ENCODE assay signal across 8 mouse cellular contexts in the genomic region with DNA sequence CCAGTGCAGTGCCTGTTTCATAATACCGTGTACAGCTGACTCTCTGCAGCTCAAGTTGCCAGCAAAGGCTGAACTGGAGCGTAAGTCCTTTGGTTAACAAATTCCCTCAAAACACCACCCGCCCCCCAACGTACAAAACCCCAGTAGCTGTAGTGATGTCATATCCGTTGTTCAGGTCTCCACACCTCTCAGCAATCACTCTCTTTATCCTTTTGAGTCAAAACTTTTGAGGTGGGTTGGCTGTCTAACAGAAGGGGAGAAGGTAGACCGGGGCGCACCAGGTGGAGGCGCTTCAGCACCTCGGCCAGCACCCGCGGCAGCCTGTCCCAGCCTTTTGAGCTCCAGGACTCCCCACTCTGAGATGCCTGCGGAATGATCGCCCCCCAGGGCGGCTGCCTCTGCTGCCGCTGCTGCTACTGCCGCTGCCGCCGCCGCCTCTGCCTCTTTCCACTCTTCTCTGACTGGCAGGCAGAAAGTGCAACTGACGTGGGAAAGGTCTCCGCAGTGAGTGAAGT. TPM values are rescaled to one million over a fixed set of nuclear protein-coding genes. Genes with fewer than 3 reads are reported as not detected.
DNase-seq lines count a peak whose midpoint lies in the region; ATAC-seq lines count a peak whose summit lies in the region.

A gene (plus strand): TSS at position 155 of the 515 bp plus-strand sequence.

- 6% methylated on average over 21 of the region's 21 CpGs for WGBS in heart, embryonic 10.5 days
- 4% methylated on average over 21 of the region's 21 CpGs for WGBS in forebrain, embryonic 12.5 days
- 3% methylated on average over 21 of the region's 21 CpGs for WGBS in hindbrain, embryonic 14.5 days
- 5% methylated on average over 21 of the region's 21 CpGs for WGBS in neural tube, embryonic 11.5 days

- no peak within 1 kb of the TSS for H3K27ac ChIP-seq in heart, embryonic 10.5 days
- H3K27ac ChIP-seq in forebrain, embryonic 12.5 days: no peak within 1 kb of the TSS
- H3K27ac ChIP-seq in hindbrain, embryonic 14.5 days: peak within 1 kb of the TSS; percentile 76
- no peak within 1 kb of the TSS for H3K27ac ChIP-seq in neural tube, embryonic 11.5 days (ENCODE audit: low read depth, low read length)

- H3K4me1 ChIP-seq in heart, embryonic 10.5 days: peaks cover 9% of the 10 kb centered on the region; the same call in 1 of the 2 replicates
- H3K4me1 ChIP-seq in forebrain, embryonic 12.5 days: peaks cover 11% of the 10 kb centered on the region
- H3K4me1 ChIP-seq in hindbrain, embryonic 14.5 days (replicated peaks; ENCODE audit: control insufficient read depth, insufficient read depth, low read length): no peaks in the 10 kb centered on the region
- no peaks in the 10 kb centered on the region; the same call in 1 of the 2 replicates for H3K4me1 ChIP-seq in neural tube, embryonic 11.5 days (ENCODE audit: control insufficient read depth, insufficient read depth, low read length)

- ATAC-seq in cerebellum, adult (ENCODE audit: insufficient number of reproducible peaks, low FRiP score, low TSS enrichment): peak; percentile 87
- peak; percentile 78 for ATAC-seq in forebrain, embryonic 12.5 days (ENCODE audit: low FRiP score)
- ATAC-seq in hindbrain, embryonic 14.5 days (ENCODE audit: low FRiP score): peak; percentile 82
- ATAC-seq in neural tube, embryonic 11.5 days (ENCODE audit: insufficient read depth, low FRiP score, low TSS enrichment): peak; percentile 63
- no peak for ATAC-seq in erythroid progenitor cell, adult 5-6 weeks (replicated peaks; ENCODE audit: low FRiP score, poor library complexity, severe bottlenecking)

- peak within 1 kb of the TSS; percentile 38 for H3K4me3 ChIP-seq in heart, embryonic 10.5 days
- peak within 1 kb of the TSS; percentile 43 for H3K4me3 ChIP-seq in forebrain, embryonic 12.5 days (replicated peaks)
- peak within 1 kb of the TSS; percentile 48 for H3K4me3 ChIP-seq in hindbrain, embryonic 14.5 days (replicated peaks; ENCODE audit: low read length)
- H3K4me3 ChIP-seq in neural tube, embryonic 11.5 days (ENCODE audit: low read depth, low read length): peak within 1 kb of the TSS; percentile 32

- no peaks in the 10 kb centered on the region for H3K9me3 ChIP-seq in heart, embryonic 10.5 days
- no peaks in the 10 kb centered on the region for H3K9me3 ChIP-seq in forebrain, embryonic 12.5 days
- H3K9me3 ChIP-seq in hindbrain, embryonic 14.5 days (ENCODE audit: control insufficient read depth, low read length): no peaks in the 10 kb centered on the region
- no peaks in the 10 kb centered on the region for H3K9me3 ChIP-seq in neural tube, embryonic 11.5 days (ENCODE audit: control insufficient read depth, low read length)

- no peaks in the 10 kb centered on the region for H3K36me3 ChIP-seq in heart, embryonic 10.5 days
- no peaks in the 10 kb centered on the region for H3K36me3 ChIP-seq in forebrain, embryonic 12.5 days (replicated peaks)
- H3K36me3 ChIP-seq in hindbrain, embryonic 14.5 days (replicated peaks; ENCODE audit: control insufficient read depth, insufficient read depth): no peaks in the 10 kb centered on the region
- no peaks in the 10 kb centered on the region for H3K36me3 ChIP-seq in neural tube, embryonic 11.5 days (ENCODE audit: control insufficient read depth, insufficient read depth, low read length)

- peak within 1 kb of the TSS; percentile 33; the same call in 1 of the 2 replicates for H3K9ac ChIP-seq in forebrain, embryonic 12.5 days
- H3K9ac ChIP-seq in hindbrain, embryonic 14.5 days: peak within 1 kb of the TSS; percentile 66
- peak within 1 kb of the TSS; percentile 29 for H3K9ac ChIP-seq in neural tube, embryonic 11.5 days (ENCODE audit: low read length)

- peak within 1 kb of the TSS; percentile 79 for H3K4me2 ChIP-seq in forebrain, embryonic 12.5 days
- H3K4me2 ChIP-seq in hindbrain, embryonic 14.5 days (replicated peaks): peak within 1 kb of the TSS; percentile 61
- H3K4me2 ChIP-seq in neural tube, embryonic 11.5 days (ENCODE audit: low read depth): peak within 1 kb of the TSS; percentile 72

- peak; percentile 84 for DNase-seq in heart, embryonic 10.5 days (ENCODE audit: low spot score)
- DNase-seq in heart, adult 9 months (ENCODE audit: low spot score in 2 of 2): no peak
- peak; percentile 69 for DNase-seq in hindbrain, embryonic 14.5 days (ENCODE audit: low spot score)
- DNase-seq in left cerebral cortex, adult 8-10 months (ENCODE audit: low spot score in 2 of 2): peak; percentile 30 to 59
- peak; percentile 78 for DNase-seq in neural tube, embryonic 11.5 days (ENCODE audit: low spot score)

- no peaks in the 10 kb centered on the region for H3K27me3 ChIP-seq in heart, embryonic 10.5 days (ENCODE audit: insufficient read depth, poor library complexity, severe bottlenecking)
- H3K27me3 ChIP-seq in forebrain, embryonic 12.5 days: no peaks in the 10 kb centered on the region
- H3K27me3 ChIP-seq in hindbrain, embryonic 14.5 days (ENCODE audit: control insufficient read depth, insufficient read depth, low read length): no peaks in the 10 kb centered on the region
- no peaks in the 10 kb centered on the region for H3K27me3 ChIP-seq in neural tube, embryonic 11.5 days (ENCODE audit: control insufficient read depth, insufficient read depth, low read length)

RNA-seq across cellular contexts. Expression of the gene that starts here (rescaled TPM):
- not detected in 2 replicates for polyA plus RNA-seq in heart, embryonic 10.5 days (2016; fragmentation: Nextera tagmentation; extraction: Ambion mirVana)
- polyA plus RNA-seq in forebrain, embryonic 12.5 days (2016; fragmentation: Nextera tagmentation; extraction: Ambion mirVana): 0.78 and 0.92 TPM in 2 replicates
- polyA plus RNA-seq in hindbrain, embryonic 14.5 days (2014; fragmentation: Nextera tagmentation; extraction: Ambion mirVana): 25.6 and 32.1 TPM in 2 replicates
- total RNA-seq in left cerebral cortex, adult 8-10 months (2022): 10 to 100 TPM; 35.3 to 46.7 (median 41.3) TPM
- polyA plus RNA-seq in neural tube, embryonic 11.5 days (2014; fragmentation: Nextera tagmentation; extraction: Ambion mirVana): 1.4 and 1.8 TPM in 2 replicates
- not detected in 2 replicates for total RNA-seq in erythroid progenitor cell, adult 5-6 weeks (2015; ENCODE audit: low replicate concordance)
- not detected in 2 replicates for total RNA-seq in erythroid progenitor cell, adult 5-6 weeks (2017; ENCODE audit: low replicate concordance)

Comparison
In these comparisons a context has a peak if more than half of its experiments do, and no peak if none do; other contexts are left out.
1. RNA of the gene that starts here (total RNA-seq): 35.3 to 46.7 TPM in left cerebral cortex, adult 8-10 months; not detected in erythroid progenitor cell, adult 5-6 weeks; every median in the first group is over 10 times any median in the second.
2. Peak in DNase-seq and H3K4me3 ChIP-seq in heart, embryonic 10.5 days; RNA of the gene not detected or under 1 TPM.
3. Peak in ATAC-seq, H3K4me3 ChIP-seq, H3K9ac ChIP-seq and H3K4me2 ChIP-seq in forebrain, embryonic 12.5 days; RNA of the gene not detected or under 1 TPM.
4. DNase-seq: peak in hindbrain, embryonic 14.5 days (single experiment), left cerebral cortex, adult 8-10 months (2 of 2) and neural tube, embryonic 11.5 days (single experiment); none in heart, adult 9 months (0 of 2).
5. Peak in every context shown above with its lines, with median percentiles within 50 percentile points of each other: H3K4me3 ChIP-seq, H3K4me2 ChIP-seq and H3K9ac ChIP-seq.